Mouse (Mus musculus) pancreas, adult 10 weeks (tissue): ENCODE data around the gene Rab44. TPM values are rescaled to one million over a fixed set of nuclear protein-coding genes. Genes with fewer than 3 reads are reported as not detected.

Source experiments
- polyA plus RNA-seq: library from polyadenylated mRNA; stranded (reverse); fragments of 350-450 nt; fragmentation: Illumina TruSeq; extraction: RNeasy Lipid Tissue Mini Kit (QIAGEN cat#74804); gene quantifications from one replicate; pipeline ENCODE4 v1.2.3, GENCODE M21; 2015; ENCODE audit warnings: low read depth, low replicate concordance; ENCODE audit not compliant: insufficient read depth

The Rab44 gene
- not detected for polyA plus RNA-seq

GRCm38 (mm10) chr17:29113591-29114352, at the start of gene Rab44:
Rab44 (plus strand) TSS chr17:29114145.

DNA sequence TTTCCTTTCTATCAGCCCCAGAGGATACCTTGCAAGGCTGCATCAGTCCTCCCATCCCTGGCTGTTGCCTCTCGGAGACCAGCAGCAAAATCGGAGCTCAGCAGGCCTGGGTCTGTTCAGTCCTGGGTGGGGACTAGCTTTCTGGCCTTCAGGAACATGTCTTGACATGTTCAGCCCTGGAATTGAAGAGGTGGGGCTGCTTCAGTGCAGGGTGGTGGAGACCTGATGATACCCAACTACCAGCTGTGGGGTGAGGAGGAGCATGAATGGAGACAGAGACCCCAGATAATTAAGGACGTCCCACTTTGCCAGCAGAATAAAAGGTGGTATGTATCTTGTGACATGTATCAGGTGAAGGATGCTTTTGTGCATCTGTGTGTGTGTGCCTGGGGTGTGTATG, 23.2 kb upstream of the Rab44 start, which contains the start of gene Cdkn1a:
Gene Cdkn1a (plus strand): TSS at position 201 of the 400 bp plus-strand sequence.

Other genes starting within 250 kb of the Rab44 start
- not detected for gene 4930539E08Rik, start 198.8 kb upstream of the Rab44 start, polyA plus RNA-seq
- gene Pxt1, start 170.3 kb upstream of the Rab44 start, polyA plus RNA-seq, result not detected
- gene Kctd20, start 162.2 kb upstream of the Rab44 start, polyA plus RNA-seq, result 12.1 TPM
- gene Stk38, start 106.2 kb upstream of the Rab44 start, polyA plus RNA-seq, result 37.7 TPM
- gene Srsf3, start 81.5 kb upstream of the Rab44 start, polyA plus RNA-seq, result 42.7 TPM
- 22.8 TPM for gene Cdkn1a, start 23.2 kb upstream of the Rab44 start, polyA plus RNA-seq
- gene Cpne5, start 124.0 kb downstream of the Rab44 start, polyA plus RNA-seq, result not detected
- 4.3 TPM for gene Ppil1, start 150.0 kb downstream of the Rab44 start, polyA plus RNA-seq
- gene BC004004, start 154.6 kb downstream of the Rab44 start, polyA plus RNA-seq, result 41.6 TPM
- gene Pi16, start 203.5 kb downstream of the Rab44 start, polyA plus RNA-seq, result 17.9 TPM
- 60.3 TPM for gene Mtch1, start 233.8 kb downstream of the Rab44 start, polyA plus RNA-seq
- gene Fgd2, start 246.8 kb downstream of the Rab44 start, polyA plus RNA-seq, result 5.5 TPM